Mouse (Mus musculus) C2C12 (cell line): ENCODE measurements at regions not wholly inside any gene's neighbourhood (a gene's known extent, or its start where the extent isn't known, plus 50 kb on each side); places are given as distances from the start of the nearest gene placed in this dataset.

ENCODE experiments used
- H3K27me3 ChIP-seq: one replicate; pipeline ENCODE4 v1.6.1; 2011; ENCODE audit not compliant: control insufficient read depth, insufficient read depth, insufficient read length
- H3K36me3 ChIP-seq: one replicate; pipeline ENCODE4 v1.6.1; 2011; ENCODE audit not compliant: control insufficient read depth, insufficient read depth
- H3K4me3 ChIP-seq: one replicate; pipeline ENCODE4 v1.5.1; 2011; ENCODE audit warnings: mild to moderate bottlenecking, control low read depth; ENCODE audit not compliant: poor library complexity, insufficient read depth, severe bottlenecking
- H3K79me2 ChIP-seq: one replicate; pipeline ENCODE4 v1.6.1; 2011; ENCODE audit not compliant: control insufficient read depth, insufficient read depth
- H3K79me3 ChIP-seq: one replicate; pipeline ENCODE4 v1.6.1; 2011; ENCODE audit warnings: low read depth, control low read depth
- H3ac ChIP-seq: one replicate; pipeline ENCODE3; 2011; ENCODE audit warnings: low read depth; ENCODE audit not compliant: control insufficient read depth, insufficient read length
- CEBPB ChIP-seq: IDR thresholded peaks from one replicate; pipeline ENCODE4 v1.6.1; 2011; ENCODE audit warnings: low read depth, mild to moderate bottlenecking, control low read depth, moderate library complexity
- CTCF ChIP-seq: IDR thresholded peaks from one replicate; pipeline ENCODE4 v1.5.1; 2011; ENCODE audit not compliant: control insufficient read depth, insufficient read depth, insufficient read length
- FOSL1 ChIP-seq: IDR thresholded peaks from one replicate; pipeline ENCODE4 v1.8.0; 2011; ENCODE audit warnings: mild to moderate bottlenecking, low read length; ENCODE audit not compliant: poor library complexity, insufficient read depth, severe bottlenecking
- MAX ChIP-seq: IDR thresholded peaks from one replicate; pipeline ENCODE4 v1.6.1; 2011; ENCODE audit warnings: mild to moderate bottlenecking, control low read depth
- MYOD1 ChIP-seq: IDR thresholded peaks from one replicate; pipeline ENCODE4 v1.6.1; 2011; ENCODE audit warnings: low read depth; ENCODE audit not compliant: control insufficient read depth, insufficient read length
- MYOG ChIP-seq: IDR thresholded peaks from one replicate; pipeline ENCODE4 v1.6.1; 2011; ENCODE audit not compliant: control insufficient read depth, insufficient read length; ENCODE audit errors: extremely low read depth
- USF1 ChIP-seq: IDR thresholded peaks from one replicate; pipeline ENCODE4 v1.6.1; 2011; ENCODE audit warnings: low read depth, mild to moderate bottlenecking, control low read depth, moderate library complexity

- H3K4me3 ChIP-seq: no peak overlapping the region
- H3ac ChIP-seq: no peak overlapping the region
- H3K79me3 ChIP-seq: no peaks in the 10 kb centered on the region
- TF ChIP-seq MAX (no peak), CEBPB (no peak), FOSL1 (no peak), CTCF (no peak), MYOD1 (no peak), MYOG (no peak), USF1 (no peak)
- no peaks in the 10 kb centered on the region for H3K27me3 ChIP-seq
- H3K36me3 ChIP-seq: no peaks in the 10 kb centered on the region
- H3K79me2 ChIP-seq: no peaks in the 10 kb centered on the region
Measured at GRCm38 (mm10) chr16:15052389-15052923, 146.1 kb downstream of the Efcab1 start.

DNA sequence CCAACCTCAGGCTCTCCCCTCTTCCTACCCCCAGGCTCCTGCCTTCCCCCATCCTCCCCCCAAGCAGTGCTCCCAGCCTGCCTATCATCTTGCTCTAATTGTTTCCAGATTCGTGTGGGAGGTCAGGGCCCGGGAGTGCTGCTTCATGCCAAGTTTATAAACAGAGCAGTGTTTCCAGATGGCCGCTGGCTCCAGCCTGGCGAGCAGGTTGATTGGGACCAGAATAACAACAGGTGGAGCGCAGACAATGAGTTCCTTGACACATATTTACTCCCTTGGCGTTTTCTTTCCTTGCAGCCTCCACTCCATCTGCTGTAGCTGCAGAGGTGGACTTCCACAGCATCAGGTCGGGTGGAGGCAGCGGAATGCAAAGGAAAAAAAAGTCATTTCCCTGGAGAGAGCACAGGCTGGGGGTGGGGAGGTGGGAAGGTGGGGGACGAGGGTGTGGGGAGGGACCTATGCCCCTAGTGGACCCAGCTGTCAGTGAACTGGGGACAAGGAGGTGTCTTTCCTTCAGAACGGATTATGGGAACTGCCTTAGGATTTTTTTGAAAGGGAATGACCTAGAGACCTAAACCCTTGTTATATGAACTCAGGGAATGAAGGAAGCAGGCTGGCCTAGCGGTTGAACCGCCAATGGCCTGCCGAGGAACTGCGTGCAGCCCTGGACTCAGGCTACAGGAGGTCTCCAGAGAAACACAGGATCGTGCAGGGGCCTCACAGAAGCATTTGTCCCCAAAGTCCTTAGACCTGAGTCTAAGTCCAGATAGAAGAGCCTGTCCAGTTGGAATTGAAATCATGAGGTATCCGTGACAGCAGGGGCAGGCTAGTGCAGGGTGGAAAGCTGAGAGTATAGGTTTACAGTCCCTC is 146.8 kb downstream of the Efcab1 start:
- Histone ChIP-seq H3K36me3 (no peaks in the 10 kb centered on the region), H3K4me3 (no peak overlapping the region)
- TF ChIP-seq USF1: no peak
- no peak for TF ChIP-seq FOSL1
- no peak for TF ChIP-seq CTCF
- TF ChIP-seq CEBPB: no peak
- TF ChIP-seq MYOG: no peak
- TF ChIP-seq MAX: no peak
- no peak for TF ChIP-seq MYOD1

DNA sequence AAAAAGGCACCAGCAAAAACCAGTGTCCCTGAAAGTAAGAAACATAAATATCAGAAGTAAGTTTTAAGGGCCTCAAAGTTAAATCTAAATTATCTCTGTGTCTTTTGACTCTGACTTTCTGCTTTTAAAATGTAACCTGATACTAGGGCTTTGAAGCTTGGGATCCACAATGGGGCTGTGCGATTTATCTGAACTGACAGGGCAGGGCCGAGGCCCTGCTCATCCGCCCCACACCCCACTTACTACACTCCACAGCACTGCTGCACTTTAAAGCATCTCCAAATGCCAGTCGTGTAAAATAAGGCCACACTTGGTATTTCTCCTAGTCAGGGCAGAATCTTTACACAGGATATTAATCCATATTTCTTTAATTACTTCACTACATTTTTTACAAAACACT is 147.4 kb downstream of the Efcab1 start:
- TF ChIP-seq MAX (no peak), MYOD1 (no peak)
- H3K4me3 ChIP-seq: no peak overlapping the region

More for the DNA sequence above, 146.8 kb downstream of the Efcab1 start:
- H3K27me3 ChIP-seq: no peaks in the 10 kb centered on the region
- no peaks in the 10 kb centered on the region for H3K79me2 ChIP-seq
- H3K79me3 ChIP-seq: no peaks in the 10 kb centered on the region
- H3ac ChIP-seq: no peak overlapping the region

GRCm38 (mm10) chr16:15054306-15055001 is 148.0 kb downstream of the Efcab1 start:
- no peaks in the 10 kb centered on the region for H3K36me3 ChIP-seq
- no peak for TF ChIP-seq USF1
- TF ChIP-seq CEBPB: no peak
- no peak for TF ChIP-seq MAX
- TF ChIP-seq MYOD1: no peak
- TF ChIP-seq CTCF: no peak
- TF ChIP-seq MYOG: no peak
- no peak for TF ChIP-seq FOSL1
- no peak overlapping the region for H3K4me3 ChIP-seq
- no peaks in the 10 kb centered on the region for H3K79me2 ChIP-seq
- no peaks in the 10 kb centered on the region for H3K79me3 ChIP-seq
- H3ac ChIP-seq: no peak overlapping the region
- H3K27me3 ChIP-seq: no peaks in the 10 kb centered on the region

More for the DNA sequence above, 147.4 kb downstream of the Efcab1 start:
- no peaks in the 10 kb centered on the region for H3K79me3 ChIP-seq
- no peak overlapping the region for H3ac ChIP-seq
- H3K27me3 ChIP-seq: no peaks in the 10 kb centered on the region
- H3K36me3 ChIP-seq: no peaks in the 10 kb centered on the region
- H3K79me2 ChIP-seq: no peaks in the 10 kb centered on the region

- Histone ChIP-seq H3ac (no peak overlapping the region), H3K79me3 (no peaks in the 10 kb centered on the region), H3K79me2 (no peaks in the 10 kb centered on the region), H3K4me3 (no peak overlapping the region), H3K27me3 (no peaks in the 10 kb centered on the region), H3K36me3 (no peaks in the 10 kb centered on the region)
- no peak for TF ChIP-seq CTCF
- TF ChIP-seq CEBPB: no peak
- no peak for TF ChIP-seq MAX
- TF ChIP-seq FOSL1: no peak
- no peak for TF ChIP-seq MYOG
- no peak for TF ChIP-seq USF1
- TF ChIP-seq MYOD1: no peak
Measured at GRCm38 (mm10) chr16:15055697-15056096, 149.3 kb downstream of the Efcab1 start.
